Mouse (Mus musculus) spleen, postnatal 36 days (tissue): ENCODE results near the gene Gm21680.
"Not testable (repeated sequence)": the region's sequence is repeated elsewhere in the genome, so short reads cannot be mapped to it uniquely, and the experiment has no call there.

Source experiments
- DNase-seq, 2 experiments: peaks; one replicate each; pipeline ENCODE4 v3.0.0; 2022; ENCODE audit warnings: low spot score in 2 of 2, mixed read lengths in 1 of 2

The Gm21680 gene

GRCm38 (mm10) chr5:25972563-25972962 lies at the start of gene Gm21680:
TSS of gene Gm21680 (minus strand) at chr5:25972663.
- DNase-seq, result not testable (repeated sequence)

GRCm38 (mm10) chr5:26007697-26008096 lies 35.2 kb upstream of the Gm21680 start:
- not testable (repeated sequence) for DNase-seq

GRCm38 (mm10) chr5:26006937-26007695 lies 34.7 kb upstream of the Gm21680 start:
- DNase-seq, result not testable (repeated sequence)

- not testable (repeated sequence) for DNase-seq
Measured at GRCm38 (mm10) chr5:26004698-26005097, 32.2 kb upstream of the Gm21680 start, which contains the start of gene Gm1979. TSS of gene Gm1979 (minus strand) at chr5:26004798.

GRCm38 (mm10) chr5:25988550-25988949 lies 16.1 kb upstream of the Gm21680 start, which contains the start of gene Gm21698:
TSS of gene Gm21698 (minus strand) at chr5:25988650.
- not testable (repeated sequence) for DNase-seq

GRCm38 (mm10) chr5:25957050-25957449 lies 15.4 kb downstream of the Gm21680 start:
- not testable (repeated sequence) for DNase-seq

GRCm38 (mm10) chr5:25956611-25957010 lies 15.9 kb downstream of the Gm21680 start:
- DNase-seq, result not testable (repeated sequence)

GRCm38 (mm10) chr5:25954317-25954716 lies 18.1 kb downstream of the Gm21680 start, which contains the start of gene Gm21671:
TSS of gene Gm21671 (minus strand) at chr5:25954417.
- not testable (repeated sequence) for DNase-seq

GRCm38 (mm10) chr5:25945391-25945790 lies 27.1 kb downstream of the Gm21680 start:
- DNase-seq, result not testable (repeated sequence)

- DNase-seq, result not testable (repeated sequence)
Measured at GRCm38 (mm10) chr5:25942281-25942680, 30.2 kb downstream of the Gm21680 start, which contains the start of gene Gm21663. TSS of gene Gm21663 (minus strand) at chr5:25942381.
